Mouse (Mus musculus) left cerebral cortex, adult 2 months (tissue): ENCODE measurements around the gene Mbip. TPM values are rescaled to one million over a fixed set of nuclear protein-coding genes. Genes with fewer than 3 reads are reported as not detected.

Experiments
- DNase-seq, 2 experiments: peaks; one replicate each; pipeline ENCODE4 v3.0.0; 2021 to 2022; ENCODE audit warnings: low spot score in 2 of 2, mixed read lengths in 1 of 2; ENCODE audit errors: extremely low spot score in 1 of 2
- H3K27ac ChIP-seq: fragments of 200-600 bp; 2 replicates; pipeline ENCODE4 v1.8.1; 2022
- H3K4me3 ChIP-seq: fragments of 200-600 bp; 2 replicates; pipeline ENCODE4 v1.8.1; 2022
- CTCF ChIP-seq: fragments of 200-600 bp; IDR thresholded peaks from 2 replicates; pipeline ENCODE4 v1.8.1; 2022; ENCODE audit warnings: antibody characterized with exemption, mild to moderate bottlenecking, moderate library complexity
- intact Hi-C: fragments of 180-260 bp; cut with DNase I; formaldehyde crosslinking; loops from one replicate; pipeline ENCODE4 v1.15.1; 2025
- total RNA-seq, 2 experiments: library from RNA; stranded (reverse); gene quantifications; 2 replicates each; pipeline ENCODE4 v1.2.3; 2021

The Mbip gene
- total RNA-seq, 2 experiments from 2014 or later = 23.7 to 26.8 TPM

DNA sequence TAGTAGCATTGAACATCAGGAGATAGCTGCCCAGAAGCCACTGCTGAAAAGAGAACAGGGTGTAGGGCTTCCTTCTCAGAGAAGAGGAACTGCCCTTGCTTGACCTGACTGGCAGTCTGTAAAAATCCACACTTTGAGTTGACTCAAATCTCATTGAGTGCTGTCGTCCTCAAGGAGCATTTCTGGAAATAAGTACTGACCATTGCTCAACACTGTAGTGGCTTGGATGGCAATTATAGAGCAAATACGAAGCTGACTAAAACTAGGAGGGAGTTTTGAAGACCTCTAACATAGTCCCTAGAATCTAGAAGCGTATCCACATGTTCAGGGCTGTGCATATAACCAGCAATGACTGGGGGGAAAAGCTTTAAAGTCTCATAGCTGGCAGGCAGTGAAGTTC, 64.0 kb downstream of the Mbip start:
- TF ChIP-seq CTCF = no peak
- intact Hi-C loops = no loop called here
- no peak for DNase-seq
- Histone ChIP-seq H3K27ac (no peak overlapping the region), H3K4me3 (no peak overlapping the region)

Other genes starting within 250 kb of the Mbip start
- under 1 TPM; 0.29 to 0.79 TPM for gene Nkx2-1, start 191.0 kb upstream of the Mbip start, total RNA-seq